Mouse (Mus musculus) limb, embryonic 14.5 days (tissue): ENCODE data around the gene Eif4a1. TPM values are rescaled to one million over a fixed set of nuclear protein-coding genes. Genes with fewer than 3 reads are reported as not detected.
A peak's percentile ranks its signal among the peaks of the same experiment; 100 is the strongest.

Source experiments
- ATAC-seq: fragments of 200-750 bp; cut with Nextera tagmentation; 2 replicates; pipeline ENCODE4 v1.8.0; 2017; ENCODE audit warnings: low read depth, moderate number of reproducible peaks, moderate TSS enrichment; ENCODE audit not compliant: low FRiP score
- DNase-seq: peaks from one replicate; pipeline ENCODE4 v3.0.0-alpha.2; 2015; ENCODE audit warnings: low spot score
- H3K27ac ChIP-seq: fragments of 300-500 bp; sonication (generic); replicated peaks from 2 replicates; pipeline ENCODE4 v1.5.1; 2014; ENCODE audit warnings: low read depth, mild to moderate bottlenecking, low read length, moderate library complexity, mixed read lengths
- H3K27me3 ChIP-seq: fragments of 300-500 bp; sonication (generic); 2 replicates; pipeline ENCODE4 v1.6.1; 2014; ENCODE audit warnings: low read length, mixed read lengths; ENCODE audit not compliant: control insufficient read depth, insufficient read depth
- H3K36me3 ChIP-seq: fragments of 300-500 bp; sonication (generic); 2 replicates; pipeline ENCODE4 v1.6.1; 2014; ENCODE audit warnings: mild to moderate bottlenecking, low read length, moderate library complexity, mixed read lengths; ENCODE audit not compliant: control insufficient read depth, insufficient read depth
- H3K4me1 ChIP-seq: fragments of 300-500 bp; sonication (generic); 2 replicates; pipeline ENCODE4 v1.6.1; 2014; ENCODE audit warnings: antibody characterized with exemption, low read length, mixed read lengths; ENCODE audit not compliant: control insufficient read depth, insufficient read depth
- H3K4me2 ChIP-seq: fragments of 300-500 bp; sonication (generic); replicated peaks from 2 replicates; pipeline ENCODE4 v1.6.1; 2014; ENCODE audit warnings: low read depth, mild to moderate bottlenecking, low read length, moderate library complexity; ENCODE audit not compliant: severe bottlenecking
- H3K4me3 ChIP-seq: fragments of 300-500 bp; sonication (generic); replicated peaks from 2 replicates; pipeline ENCODE4 v1.5.1; 2014; ENCODE audit warnings: low read length
- H3K9ac ChIP-seq: fragments of 300-500 bp; sonication (generic); 2 replicates; pipeline ENCODE4 v1.6.1; 2014; ENCODE audit warnings: mild to moderate bottlenecking, low read depth, low read length, moderate library complexity; ENCODE audit not compliant: severe bottlenecking
- H3K9me3 ChIP-seq: fragments of 300-500 bp; sonication (generic); 2 replicates; pipeline ENCODE4 v1.6.1; 2016; ENCODE audit warnings: low read length; ENCODE audit not compliant: control insufficient read depth
- POLR2A ChIP-seq: fragments of 200-500 bp; IDR thresholded peaks from 2 replicates; pipeline ENCODE4 v1.8.0; 2012; ENCODE audit warnings: inconsistent platforms, mild to moderate bottlenecking, moderate library complexity, borderline replicate concordance; ENCODE audit not compliant: insufficient read depth, insufficient read length; ENCODE audit errors: extremely low read depth
- WGBS: fragments of 180-500 bp; shearing (Covaris S2); extraction: QIAGEN DNeasy Blood & Tissue Kit; methylation state at CpG from one replicate; pipeline ENCODE4 v1.1.7; 2014; 5-methylcytosine and 5-hydroxymethylcytosine counted together
- polyA plus RNA-seq, 2 experiments: library from polyadenylated mRNA; depleted of rRNA in 1 of 2; stranded (reverse) in 1 of 2; unstranded in 1 of 2; fragments of >200 nt; fragmentation: Nextera tagmentation in 1 of 2; extraction: Ambion mirVana in 1 of 2; gene quantifications; 2 replicates each; pipeline versions ENCODE4 v1.2.1 to v1.2.3; 2012 to 2014

Eif4a1 gene
- polyA plus RNA-seq, 2 experiments: 561 to 887 TPM

DNA sequence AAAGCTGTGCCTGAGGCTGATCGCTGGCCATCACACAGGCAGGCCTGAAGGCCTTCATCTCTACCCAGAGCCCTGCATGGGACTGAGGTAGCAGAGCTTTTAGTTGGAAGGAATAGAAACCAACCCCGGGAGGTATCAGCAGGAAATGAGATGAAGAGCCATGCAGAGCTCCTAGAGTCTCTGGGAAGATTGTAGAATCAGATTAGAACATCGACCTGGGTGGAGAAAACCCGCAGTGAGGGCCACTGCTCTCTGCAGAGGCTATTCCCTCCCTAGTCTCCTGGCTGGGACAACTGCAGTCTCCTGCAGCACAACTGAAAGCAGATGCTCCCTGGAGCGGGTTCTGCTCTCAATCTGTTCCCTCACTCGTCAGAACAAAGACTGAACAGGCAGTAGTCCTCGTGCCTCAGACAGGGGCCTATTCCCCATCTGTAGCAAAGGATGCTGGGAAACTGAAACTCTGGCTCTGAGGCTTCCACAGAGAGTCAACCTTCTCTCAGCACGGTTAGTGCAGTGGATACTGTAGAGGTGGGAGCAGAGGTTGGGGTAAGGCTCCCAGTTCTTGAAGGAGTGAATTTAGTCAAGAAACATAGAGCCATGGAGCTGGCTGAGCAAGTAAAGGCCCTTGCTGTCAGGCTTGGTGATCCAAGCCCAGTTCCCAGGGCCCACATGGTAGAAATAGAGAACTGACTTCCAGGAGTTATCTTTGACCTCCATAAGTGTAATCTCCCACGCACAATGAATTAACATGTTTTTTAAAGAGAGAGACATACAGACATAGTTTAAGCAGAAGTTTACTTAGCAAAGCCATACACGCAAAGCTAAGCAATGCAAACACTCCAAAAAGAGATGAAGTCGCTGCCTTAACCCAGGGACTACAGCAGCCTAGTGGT is 37.6 kb upstream of the Eif4a1 start:
- no peak overlapping the region for H3K4me3 ChIP-seq
- H3K27ac ChIP-seq: 0 out of 2 replicates have a peak overlapping the region, but pooled peaks have one; percentile 30
- ATAC-seq: no peak
- 51% methylated on average over 11 of the region's 11 CpGs for WGBS
- H3K36me3 ChIP-seq: no peaks in the 10 kb centered on the region
- H3K4me2 ChIP-seq: no peak overlapping the region
- TF ChIP-seq POLR2A: no peak
- H3K9me3 ChIP-seq: no peaks in the 10 kb centered on the region
- H3K27me3 ChIP-seq: no peaks in the 10 kb centered on the region
- 0 out of 2 replicates have a peak overlapping the region, but pooled peaks have one; percentile 18 for H3K9ac ChIP-seq
- DNase-seq: no peak
- no peaks in the 10 kb centered on the region; the same call in 1 of the 2 replicates for H3K4me1 ChIP-seq

DNA sequence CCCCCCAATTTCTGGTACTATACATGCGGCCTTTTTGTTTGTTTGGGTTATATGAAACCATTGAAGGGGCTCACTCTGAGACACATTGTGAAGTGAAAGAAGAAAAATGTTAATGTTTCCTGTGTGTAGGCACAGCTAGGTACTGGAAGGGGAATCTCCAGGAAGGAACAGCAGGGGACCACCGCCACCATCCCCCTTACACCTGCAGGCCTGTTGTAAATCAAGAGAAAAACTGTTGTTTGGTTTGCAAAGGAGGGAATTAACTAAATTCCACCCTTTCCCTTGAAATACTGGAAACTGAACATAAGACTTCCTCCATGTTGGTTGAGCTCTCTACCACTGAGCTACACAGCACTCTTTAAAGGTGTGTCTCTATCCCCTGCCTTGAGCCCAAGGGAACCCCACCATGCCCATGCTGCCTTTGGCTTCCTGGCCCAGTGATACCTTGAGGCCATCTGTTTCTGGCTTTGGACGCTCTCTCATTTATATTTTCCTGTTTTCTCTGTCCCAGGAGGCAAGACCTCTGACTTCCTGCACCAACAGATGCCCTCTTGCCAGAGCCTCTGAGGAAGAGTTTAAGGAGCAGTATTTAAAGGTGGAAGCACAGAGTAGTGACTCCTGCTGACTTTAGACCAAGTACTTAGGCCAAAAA is 36.5 kb upstream of the Eif4a1 start:
- H3K4me3 ChIP-seq: no peak overlapping the region
- DNase-seq (no peak), ATAC-seq (no peak)
- H3K27me3 ChIP-seq: no peaks in the 10 kb centered on the region
- no peaks in the 10 kb centered on the region for H3K9me3 ChIP-seq
- H3K4me2 ChIP-seq: no peak overlapping the region
- H3K27ac ChIP-seq: no peak overlapping the region
- H3K4me1 ChIP-seq: no peaks in the 10 kb centered on the region; the same call in 1 of the 2 replicates
- no peak for TF ChIP-seq POLR2A
- no peaks in the 10 kb centered on the region for H3K36me3 ChIP-seq
- H3K9ac ChIP-seq: no peak overlapping the region
- WGBS: 58% methylated on average over 3 of the region's 3 CpGs

DNA sequence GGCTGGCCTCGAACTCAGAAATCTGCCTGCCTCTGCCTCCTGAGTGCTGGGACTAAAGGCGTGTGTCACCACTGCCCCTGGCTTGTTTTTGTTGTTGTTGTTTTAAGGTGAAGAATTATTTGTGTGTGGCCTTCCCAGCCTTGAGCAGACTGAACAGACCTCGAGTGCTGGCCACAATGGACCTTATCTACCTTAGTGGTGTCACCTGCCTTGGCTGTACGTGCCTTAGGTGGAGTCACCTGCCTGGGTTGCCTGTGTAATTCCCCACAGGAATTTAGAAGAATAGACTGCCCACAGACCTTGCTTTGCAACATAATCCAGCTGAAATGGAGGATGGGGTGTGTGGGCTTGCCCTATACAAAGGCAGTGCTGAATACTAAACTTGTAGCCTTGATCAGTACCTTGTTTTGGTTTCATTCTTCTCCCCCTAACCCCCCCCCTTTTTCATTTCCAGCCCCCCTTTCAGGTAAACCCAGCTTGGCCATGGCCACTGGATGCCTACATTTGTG is 35.7 kb upstream of the Eif4a1 start:
- TF ChIP-seq POLR2A: no peak
- Histone ChIP-seq H3K9ac (no peak overlapping the region), H3K4me3 (no peak overlapping the region), H3K4me2 (no peak overlapping the region), H3K4me1 (no peaks in the 10 kb centered on the region; the same call in 1 of the 2 replicates), H3K27me3 (no peaks in the 10 kb centered on the region), H3K36me3 (no peaks in the 10 kb centered on the region), H3K9me3 (no peaks in the 10 kb centered on the region), H3K27ac (no peak overlapping the region)
- DNase-seq (no peak), ATAC-seq (no peak)
- 94% methylated on average over 4 of the region's 4 CpGs for WGBS

DNA sequence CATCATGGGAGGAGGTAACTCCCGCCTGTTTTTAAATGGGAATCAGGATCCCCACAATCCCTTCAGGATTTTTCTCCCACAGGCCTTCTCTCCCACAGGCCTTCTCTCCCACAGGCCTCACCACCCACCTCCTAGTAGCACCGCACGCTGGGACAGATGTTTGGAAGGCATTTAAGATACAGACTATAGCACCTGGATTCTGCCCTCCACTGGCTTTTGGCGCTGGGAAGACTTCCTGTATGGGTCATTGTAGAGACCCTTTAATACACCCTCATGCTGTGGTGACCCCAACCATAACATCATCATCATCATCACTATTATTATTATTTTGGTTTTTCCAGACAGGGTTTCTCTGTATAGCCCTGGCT is 35.2 kb upstream of the Eif4a1 start:
- Histone ChIP-seq H3K9ac (no peak overlapping the region), H3K4me2 (no peak overlapping the region), H3K9me3 (no peaks in the 10 kb centered on the region), H3K4me1 (no peaks in the 10 kb centered on the region; the same call in 1 of the 2 replicates), H3K27ac (no peak overlapping the region), H3K36me3 (no peaks in the 10 kb centered on the region), H3K4me3 (no peak overlapping the region), H3K27me3 (no peaks in the 10 kb centered on the region)
- 83% methylated on average over 4 of the region's 4 CpGs for WGBS
- no peak for ATAC-seq
- no peak for TF ChIP-seq POLR2A
- DNase-seq: no peak

DNA sequence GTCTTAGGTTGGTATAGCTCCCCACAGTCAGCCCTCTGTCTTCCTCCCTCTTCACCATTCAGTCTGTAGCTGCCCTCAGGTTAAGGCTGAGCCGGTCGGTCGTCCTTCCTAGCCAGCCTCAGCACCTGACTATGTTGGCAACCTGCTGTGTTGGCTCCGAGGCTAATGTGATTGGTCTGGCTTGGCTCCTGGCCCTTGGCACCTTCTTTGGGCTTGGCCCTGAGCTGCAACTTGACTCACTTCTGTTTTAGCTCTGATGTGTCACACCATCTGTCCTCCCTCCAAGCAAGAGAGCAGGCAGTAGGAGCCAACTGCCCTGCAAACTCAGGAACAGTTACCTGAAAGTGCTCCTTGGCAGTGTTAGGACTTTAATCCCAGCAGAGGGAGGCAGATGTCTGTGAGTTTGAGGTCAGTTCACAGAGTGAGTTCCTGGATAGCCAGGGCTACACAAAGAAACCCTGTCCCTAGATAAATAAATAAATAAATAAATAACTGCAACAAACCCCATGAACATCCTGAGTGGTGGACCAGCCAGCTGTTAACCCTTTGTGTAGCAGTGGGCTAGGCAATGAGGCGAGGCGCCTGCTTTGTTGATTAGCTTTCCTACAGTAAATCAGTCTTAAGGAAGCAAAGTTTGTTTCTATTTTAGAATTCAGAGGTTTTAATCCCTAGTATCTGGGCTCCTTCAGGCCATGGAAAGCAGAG is 34.7 kb upstream of the Eif4a1 start:
- H3K36me3 ChIP-seq: no peaks in the 10 kb centered on the region
- no peak overlapping the region for H3K4me2 ChIP-seq
- TF ChIP-seq POLR2A: no peak
- 47% methylated on average over 6 of the region's 6 CpGs for WGBS
- H3K4me1 ChIP-seq: no peaks in the 10 kb centered on the region; the same call in 1 of the 2 replicates
- no peak overlapping the region for H3K27ac ChIP-seq
- H3K9ac ChIP-seq: no peak overlapping the region
- no peak overlapping the region for H3K4me3 ChIP-seq
- ATAC-seq (no peak), DNase-seq (no peak)
- no peaks in the 10 kb centered on the region for H3K9me3 ChIP-seq
- no peaks in the 10 kb centered on the region for H3K27me3 ChIP-seq
